Mouse (Mus musculus): ENCODE measurements at regions not wholly inside any gene's neighbourhood (a gene's known extent, or its start where the extent isn't known, plus 50 kb on each side); places are given as distances from the start of the nearest gene placed in this dataset.

DNA sequence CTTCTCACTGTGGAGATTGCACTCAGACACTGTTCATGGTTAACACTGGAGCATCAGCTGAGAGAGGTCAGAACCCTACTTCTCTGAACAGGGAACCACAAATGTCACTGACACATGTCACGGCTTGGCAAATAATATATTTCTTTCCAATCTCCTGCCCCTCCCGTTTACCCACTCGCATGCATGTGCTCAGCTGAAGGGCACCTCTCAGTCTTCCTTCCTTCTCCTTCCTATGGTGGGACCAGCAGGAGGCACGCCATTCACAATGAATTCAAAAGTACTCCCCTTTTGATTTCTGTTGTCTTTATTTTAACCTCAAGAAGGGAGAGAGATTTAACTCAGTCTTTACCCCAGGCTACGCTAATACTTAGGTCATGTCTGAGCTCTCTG lies 481.0 kb downstream of the Prss52 start:
- TF ChIP-seq CTCF (IDR thresholded peaks at IDR 0.05; ENCODE audit: borderline replicate concordance, extremely low read depth, insufficient read depth, insufficient read length) (no peak), POLR2A (IDR thresholded peaks at IDR 0.05; ENCODE audit: borderline replicate concordance, extremely low read depth, insufficient read depth, insufficient read length, poor library complexity, severe bottlenecking) (no peak)
